Mouse (Mus musculus) midbrain, embryonic 14.5 days (tissue): ENCODE measurements around the gene Mrps7. TPM values are rescaled to one million over a fixed set of nuclear protein-coding genes. Genes with fewer than 3 reads are reported as not detected.

Source experiments
- ATAC-seq: fragments of 200-750 bp; cut with Nextera tagmentation; 2 replicates; pipeline ENCODE4 v1.8.0; 2017; ENCODE audit warnings: moderate number of reproducible peaks, moderate library complexity; ENCODE audit not compliant: low FRiP score, low TSS enrichment
- DNase-seq: peaks from one replicate; pipeline ENCODE4 v3.0.0-alpha.2; 2015
- H3K27ac ChIP-seq: fragments of 300-500 bp; sonication (generic); replicated peaks from 2 replicates; pipeline ENCODE4 v1.5.1; 2014; ENCODE audit warnings: mild to moderate bottlenecking, low read depth, low read length, moderate library complexity
- H3K27me3 ChIP-seq: fragments of 300-500 bp; sonication (generic); 2 replicates; pipeline ENCODE4 v1.6.1; 2014; ENCODE audit warnings: low read length, control low read depth, mixed read lengths; ENCODE audit not compliant: control insufficient read depth, insufficient read depth
- H3K36me3 ChIP-seq: fragments of 300-500 bp; sonication (generic); 2 replicates; pipeline ENCODE4 v1.6.1; 2014; ENCODE audit warnings: low read length, control low read depth; ENCODE audit not compliant: control insufficient read depth, insufficient read depth
- H3K4me1 ChIP-seq: fragments of 300-500 bp; sonication (generic); 2 replicates; pipeline ENCODE4 v1.6.1; 2014; ENCODE audit warnings: mild to moderate bottlenecking, antibody characterized with exemption, low read length, control low read depth; ENCODE audit not compliant: control insufficient read depth, insufficient read depth
- H3K4me2 ChIP-seq: fragments of 300-500 bp; sonication (generic); 2 replicates; pipeline ENCODE4 v1.6.1; 2014; ENCODE audit warnings: mild to moderate bottlenecking, low read length, moderate library complexity
- H3K4me3 ChIP-seq: fragments of 300-500 bp; sonication (generic); replicated peaks from 2 replicates; pipeline ENCODE4 v1.5.1; 2014; ENCODE audit warnings: low read depth, low read length
- H3K9ac ChIP-seq: fragments of 300-500 bp; sonication (generic); replicated peaks from 2 replicates; pipeline ENCODE4 v1.6.1; 2014; ENCODE audit warnings: mild to moderate bottlenecking, low read length, moderate library complexity
- H3K9me3 ChIP-seq: fragments of 300-500 bp; sonication (generic); 2 replicates; pipeline ENCODE4 v1.6.1; 2016; ENCODE audit warnings: low read length, control low read depth, mixed read lengths; ENCODE audit not compliant: control insufficient read depth
- WGBS: fragments of 180-500 bp; shearing (Covaris S2); extraction: QIAGEN DNeasy Blood & Tissue Kit; methylation state at CpG from one replicate; pipeline ENCODE4 v1.1.7; 2014; 5-methylcytosine and 5-hydroxymethylcytosine counted together
- polyA plus RNA-seq: library from polyadenylated mRNA; unstranded; fragments of >200 nt; fragmentation: Nextera tagmentation; extraction: Ambion mirVana; gene quantifications from 2 replicates; pipeline ENCODE4 v1.2.1, GENCODE M21; 2014

Gene Mrps7
- polyA plus RNA-seq, 1 experiment from 2014 or later: 75.7 TPM

DNA sequence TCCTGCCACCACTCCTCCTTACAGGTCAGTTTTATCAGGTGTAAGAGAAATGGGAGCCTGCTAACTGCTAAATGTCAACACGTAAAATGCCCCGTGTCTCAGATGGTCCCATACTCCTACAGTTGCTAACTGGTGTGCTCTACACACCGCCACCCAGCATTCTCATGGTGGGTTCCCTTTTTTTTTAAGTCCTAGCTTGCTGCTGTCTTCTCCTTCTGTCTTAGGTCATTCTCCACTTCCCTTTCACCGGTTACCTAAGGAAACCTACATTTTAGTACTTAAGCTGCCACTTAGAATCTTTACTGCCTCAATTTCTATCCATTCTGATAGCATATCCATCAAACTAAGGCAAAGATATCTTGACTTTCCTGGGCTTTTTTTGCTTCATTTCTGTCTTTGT is 2.6 kb upstream of the Mrps7 start:
- Histone ChIP-seq H3K36me3 (peaks cover 26% of the 10 kb centered on the region), H3K9me3 (no peaks in the 10 kb centered on the region), H3K27ac (no peak overlapping the region), H3K4me2 (no peak overlapping the region), H3K4me3 (no peak overlapping the region), H3K4me1 (peaks cover 18% of the 10 kb centered on the region), H3K27me3 (no peaks in the 10 kb centered on the region), H3K9ac (no peak overlapping the region)
- WGBS: 94% methylated on average over 4 of the region's 4 CpGs
- DNase-seq: no peak
- ATAC-seq: no peak

- no peaks in the 10 kb centered on the region for H3K9me3 ChIP-seq
- WGBS: 7% methylated on average over 15 of the region's 15 CpGs
- H3K27ac ChIP-seq: peak overlapping the region; percentile 95
- peaks cover 32% of the 10 kb centered on the region for H3K36me3 ChIP-seq
- H3K9ac ChIP-seq: peak overlapping the region; percentile 92
- H3K4me3 ChIP-seq: peak overlapping the region; percentile 99
- peaks cover 18% of the 10 kb centered on the region for H3K4me1 ChIP-seq
- ATAC-seq: no peak
- H3K4me2 ChIP-seq: peak overlapping the region; percentile 94
- DNase-seq: no peak
- H3K27me3 ChIP-seq: no peaks in the 10 kb centered on the region
These were observed 623 bp upstream of the Mrps7 start for GRCm38 (mm10) chr11:115603128-115603475.

- under 1% methylated on average over 26 of the region's 26 CpGs for WGBS
- DNase-seq (no peak), ATAC-seq (peak; percentile 34; the same call in 1 of the 2 replicates)
These were observed 575 bp downstream of the Mrps7 start for GRCm38 (mm10) chr11:115604304-115604696.

GRCm38 (mm10) chr11:115606733-115607132 is 3.0 kb downstream of the Mrps7 start:
- DNase-seq: no peak
- ATAC-seq: no peak
- peaks cover 18% of the 10 kb centered on the region for H3K4me1 ChIP-seq
- H3K27me3 ChIP-seq: no peaks in the 10 kb centered on the region
- no peak overlapping the region for H3K4me2 ChIP-seq
- 94% methylated on average over 18 of the region's 18 CpGs for WGBS
- H3K36me3 ChIP-seq: peaks cover 43% of the 10 kb centered on the region
- no peak overlapping the region for H3K4me3 ChIP-seq
- no peaks in the 10 kb centered on the region for H3K9me3 ChIP-seq
- no peak overlapping the region for H3K27ac ChIP-seq
- no peak overlapping the region for H3K9ac ChIP-seq

More at GRCm38 (mm10) chr11:115604304-115604696, 575 bp downstream of the Mrps7 start:
- Histone ChIP-seq H3K9me3 (no peaks in the 10 kb centered on the region), H3K36me3 (peaks cover 39% of the 10 kb centered on the region), H3K9ac (peak overlapping the region; percentile 92), H3K4me3 (peak overlapping the region; percentile 99), H3K4me1 (peaks cover 18% of the 10 kb centered on the region), H3K27ac (peak overlapping the region; percentile 95), H3K4me2 (peak overlapping the region; percentile 94), H3K27me3 (no peaks in the 10 kb centered on the region)

GRCm38 (mm10) chr11:115608421-115609399 is 5.0 kb downstream of the Mrps7 start:
- Histone ChIP-seq H3K4me2 (no peak overlapping the region), H3K27me3 (no peaks in the 10 kb centered on the region), H3K9me3 (no peaks in the 10 kb centered on the region), H3K9ac (no peak overlapping the region; the same call in 1 of the 2 replicates), H3K36me3 (peaks cover 43% of the 10 kb centered on the region), H3K4me1 (peaks cover 14% of the 10 kb centered on the region), H3K4me3 (no peak overlapping the region), H3K27ac (no peak overlapping the region)
- whole genome bisulfite sequencing: 80% methylated on average over 23 of the region's 23 CpGs
- no peak for DNase-seq
- ATAC-seq: no peak

GRCm38 (mm10) chr11:115609576-115609975 is 5.9 kb downstream of the Mrps7 start:
- Histone ChIP-seq H3K27ac (no peak overlapping the region), H3K36me3 (peaks cover 45% of the 10 kb centered on the region), H3K4me2 (no peak overlapping the region), H3K9ac (no peak overlapping the region), H3K27me3 (no peaks in the 10 kb centered on the region), H3K4me1 (peaks cover 13% of the 10 kb centered on the region), H3K4me3 (no peak overlapping the region), H3K9me3 (no peaks in the 10 kb centered on the region)
- 64% methylated on average over 3 of the region's 3 CpGs for WGBS
- no peak for ATAC-seq
- no peak for DNase-seq

- ATAC-seq (no peak), DNase-seq (no peak)
- no peak overlapping the region for H3K27ac ChIP-seq
- H3K4me3 ChIP-seq: no peak overlapping the region
- H3K36me3 ChIP-seq: peaks cover 51% of the 10 kb centered on the region
- peaks cover 9% of the 10 kb centered on the region; the same call in 1 of the 2 replicates for H3K4me1 ChIP-seq
- no peak overlapping the region for H3K9ac ChIP-seq
- no peak overlapping the region for H3K4me2 ChIP-seq
- no peaks in the 10 kb centered on the region for H3K27me3 ChIP-seq
- no peaks in the 10 kb centered on the region for H3K9me3 ChIP-seq
- 76% methylated on average over 6 of the region's 6 CpGs for WGBS
These were observed 7.4 kb downstream of the Mrps7 start for GRCm38 (mm10) chr11:115611173-115611572.

GRCm38 (mm10) chr11:115612059-115612409 is 8.3 kb downstream of the Mrps7 start:
- ATAC-seq: no peak
- DNase-seq: peak; percentile 62
- Histone ChIP-seq H3K9me3 (no peaks in the 10 kb centered on the region), H3K9ac (peak overlapping the region; percentile 55), H3K4me3 (peak overlapping the region; percentile 52), H3K36me3 (peaks cover 47% of the 10 kb centered on the region), H3K4me2 (peak overlapping the region; percentile 92), H3K4me1 (peaks cover 9% of the 10 kb centered on the region; the same call in 1 of the 2 replicates), H3K27me3 (no peaks in the 10 kb centered on the region), H3K27ac (peak overlapping the region; percentile 73)
- 2% methylated on average over 13 of the region's 13 CpGs for WGBS
